Mouse (Mus musculus) erythroblast, adult 5-6 weeks (primary cell): ENCODE measurements around the gene Cdca3. TPM values are rescaled to one million over a fixed set of nuclear protein-coding genes. Genes with fewer than 3 reads are reported as not detected.
"Not testable (repeated sequence)": the region's sequence is repeated elsewhere in the genome, so short reads cannot be mapped to it uniquely, and the experiment has no call there.

Source experiments
- ATAC-seq: replicated peaks from 2 replicates; pipeline ENCODE4 v1.8.0; 2016; ENCODE audit warnings: moderate number of reproducible peaks, mild to moderate bottlenecking, moderate TSS enrichment, inconsistent platforms; ENCODE audit not compliant: poor library complexity, low FRiP score, severe bottlenecking
- total RNA-seq, 2 experiments: library from RNA; stranded (forward) in 1 of 2; stranded (reverse) in 1 of 2; fragments of 150-400 nt in 1 of 2; fragments of 200-764, 138-1000 nt in 1 of 2; gene quantifications; 2 replicates each; pipeline versions ENCODE4 v1.2.3 to v1.2.4; 2015 to 2017; ENCODE audit warnings: low replicate concordance in 2 of 2

Gene Cdca3
- total RNA-seq, 2 experiments from 2014 or later: 68.0 to 73.8 TPM

GRCm38 (mm10) chr6:124829799-124830700 lies 703 bp downstream of the Cdca3 start:
- ATAC-seq: peak; percentile 71

- not testable (repeated sequence) for ATAC-seq
Observed at GRCm38 (mm10) chr6:124831199-124831598, 1.9 kb downstream of the Cdca3 start.

DNA sequence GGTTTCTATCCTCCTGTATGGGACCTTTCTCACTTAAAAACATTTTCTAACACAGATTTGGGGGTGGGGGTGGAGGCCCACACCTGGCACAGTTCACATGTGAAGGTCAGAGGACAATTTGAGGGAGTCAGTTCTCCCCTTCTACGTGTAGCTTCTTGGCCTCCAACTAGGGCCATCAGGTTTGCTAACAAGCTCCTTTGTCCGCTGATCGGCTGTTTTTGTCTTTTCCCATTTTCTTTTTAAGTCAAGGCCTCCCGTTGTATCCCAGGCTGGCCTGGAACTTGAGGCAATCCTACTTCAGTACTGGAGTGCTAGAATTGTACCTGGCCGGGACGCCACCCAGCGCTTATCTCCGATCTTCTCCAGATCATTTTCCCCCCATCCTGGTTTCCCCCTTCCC lies 2.3 kb downstream of the Cdca3 start:
- ATAC-seq: no peak

- ATAC-seq: no peak
Observed at GRCm38 (mm10) chr6:124834512-124835081, 5.2 kb downstream of the Cdca3 start.

DNA sequence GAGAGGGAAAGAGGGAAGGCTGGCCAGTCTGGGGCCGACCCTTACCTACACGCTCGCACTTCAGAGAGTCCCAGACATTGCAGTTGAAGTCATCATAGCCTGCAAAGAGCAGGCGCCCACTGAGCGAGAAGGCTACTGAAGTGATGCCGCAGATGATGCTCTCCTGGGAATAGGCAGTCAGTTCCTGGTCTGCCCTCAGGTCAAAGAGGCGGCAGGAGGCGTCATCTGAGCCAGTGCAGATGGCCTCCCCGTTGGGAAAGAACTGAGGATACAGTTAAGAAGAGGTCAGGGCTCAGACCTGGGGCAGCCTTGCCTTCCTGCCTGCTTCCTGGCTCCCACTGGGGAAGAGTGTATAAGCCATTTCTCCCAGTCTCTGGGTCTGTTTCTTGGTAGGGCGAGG lies 6.2 kb downstream of the Cdca3 start:
- no peak for ATAC-seq

GRCm38 (mm10) chr6:124836411-124836810 lies 7.1 kb downstream of the Cdca3 start:
- ATAC-seq: no peak

DNA sequence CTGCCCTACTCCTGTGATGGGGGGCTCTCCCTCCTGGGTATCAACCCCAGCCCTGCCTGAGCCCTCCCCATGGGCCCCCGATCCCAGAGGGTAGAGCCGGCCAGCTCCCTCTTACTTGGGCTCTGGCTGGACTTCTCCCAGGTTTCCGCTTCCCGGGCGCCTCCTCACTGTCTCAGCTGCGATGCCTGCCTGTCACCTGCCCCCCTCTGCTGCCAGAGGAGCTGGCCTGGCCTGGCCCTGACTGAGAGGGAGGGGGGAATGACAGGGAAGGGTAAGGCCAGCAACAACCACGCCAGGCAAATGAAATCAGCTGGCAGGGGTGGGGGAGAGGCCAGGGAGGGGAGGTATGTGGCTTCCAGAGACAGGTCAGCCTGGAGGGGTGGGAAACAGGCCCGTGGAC lies 10.5 kb downstream of the Cdca3 start:
- ATAC-seq: no peak

DNA sequence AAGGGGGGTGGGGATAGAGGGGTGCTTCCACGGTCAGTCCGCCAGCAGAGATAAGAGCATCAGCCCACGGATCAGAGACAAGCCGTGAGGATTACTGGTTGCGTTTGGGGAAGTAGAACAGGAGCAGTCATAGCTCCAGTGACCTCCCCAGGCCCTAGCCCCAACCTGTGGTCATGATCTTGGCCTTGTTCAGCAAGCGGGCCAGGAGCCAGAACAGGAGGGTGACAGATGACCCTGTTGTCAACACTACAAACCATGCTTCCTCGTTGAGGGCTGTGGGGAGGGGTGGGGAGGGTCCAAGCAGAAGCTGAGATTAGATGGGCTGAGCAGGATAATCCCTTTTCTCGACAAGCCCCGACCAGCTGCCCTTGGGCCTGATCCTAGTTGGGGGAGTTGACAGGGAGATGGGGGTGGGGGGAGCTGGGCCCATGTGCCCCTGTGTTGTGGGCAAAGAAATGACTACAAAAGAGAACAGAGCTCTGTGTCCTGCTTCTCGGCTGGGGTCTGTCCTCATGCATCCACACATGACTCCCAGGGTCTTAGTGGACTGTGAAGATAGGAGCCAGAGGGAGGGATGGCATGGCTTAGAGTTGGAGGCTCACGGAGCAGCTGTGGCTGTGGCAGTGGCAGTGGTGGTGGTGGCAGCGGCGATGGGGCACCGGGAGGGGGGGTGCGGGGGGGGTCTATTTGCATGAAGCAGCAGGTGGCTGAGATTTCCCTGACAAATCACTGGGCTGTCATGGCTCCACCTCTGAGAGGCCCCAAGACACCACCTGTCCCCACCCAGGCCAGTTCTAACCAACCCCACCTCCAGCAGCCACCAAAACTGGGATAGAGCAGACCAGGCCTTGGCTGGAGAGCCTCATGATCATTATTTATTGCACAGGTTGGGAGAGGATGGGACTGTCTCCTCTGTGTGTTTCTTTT lies 11.2 kb downstream of the Cdca3 start, which contains the start of gene Gnb3:
TSS of gene Gnb3 (minus strand) at position 35 of the 927 bp plus-strand sequence.
- ATAC-seq: no peak

DNA sequence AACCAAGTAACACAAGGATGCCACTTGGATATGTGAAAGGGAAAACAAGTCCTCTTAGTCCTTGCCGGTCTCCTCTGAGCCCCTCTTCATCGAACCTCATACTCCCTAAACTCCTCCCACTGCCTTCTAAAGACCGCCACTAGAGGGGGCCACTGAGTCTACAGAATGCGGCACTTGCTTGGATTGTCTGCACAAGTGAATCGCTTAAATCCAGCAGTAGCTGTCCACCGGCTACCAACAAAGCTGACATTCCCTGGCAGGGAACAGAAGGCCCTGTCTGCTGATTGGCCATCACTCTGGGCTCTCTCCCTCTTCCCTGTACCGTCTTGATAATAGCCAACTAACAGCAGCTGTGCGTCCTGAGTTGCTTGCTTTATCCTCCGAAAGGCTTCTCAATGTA lies 18.0 kb downstream of the Cdca3 start:
- ATAC-seq: peak; percentile 79

DNA sequence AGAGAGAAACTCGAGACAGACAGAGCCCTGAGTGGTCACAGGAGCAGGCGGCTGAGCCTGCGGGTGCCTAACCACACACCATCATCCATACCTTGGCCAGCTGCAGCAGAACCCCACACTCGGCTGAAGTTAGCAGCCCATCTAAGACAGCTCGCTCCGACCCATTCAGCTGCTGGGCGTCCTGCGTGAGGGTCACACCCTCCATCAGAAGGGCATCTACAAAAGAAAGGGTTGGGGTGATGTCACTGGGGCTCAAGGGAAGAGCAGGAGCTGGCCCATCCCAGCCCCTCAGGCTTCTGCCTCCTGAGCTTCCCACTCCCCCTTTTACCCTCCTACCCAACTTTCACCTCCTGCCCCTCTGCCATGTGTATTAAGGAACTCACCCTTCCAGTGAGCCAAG lies 21.2 kb downstream of the Cdca3 start:
- ATAC-seq: no peak

DNA sequence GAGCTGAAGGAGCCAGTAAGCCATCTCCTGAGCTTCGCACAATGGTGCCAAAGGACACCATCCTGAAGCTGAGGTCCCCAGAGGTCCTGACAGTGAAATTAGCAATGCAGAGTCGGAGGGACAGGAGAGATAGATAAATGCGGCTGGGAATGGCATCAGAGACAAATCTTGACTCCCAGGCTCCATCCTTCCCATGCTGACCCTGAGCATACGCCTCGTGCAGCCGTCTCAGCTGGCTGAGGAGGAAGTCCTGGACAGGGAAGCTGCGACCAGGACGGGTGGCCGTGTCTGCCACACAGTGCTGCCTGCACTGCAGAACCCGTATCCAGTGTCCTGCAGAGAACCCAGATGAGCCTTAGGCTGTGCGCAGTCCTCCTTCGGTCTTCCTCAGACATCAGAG lies 25.3 kb downstream of the Cdca3 start:
- ATAC-seq: no peak

DNA sequence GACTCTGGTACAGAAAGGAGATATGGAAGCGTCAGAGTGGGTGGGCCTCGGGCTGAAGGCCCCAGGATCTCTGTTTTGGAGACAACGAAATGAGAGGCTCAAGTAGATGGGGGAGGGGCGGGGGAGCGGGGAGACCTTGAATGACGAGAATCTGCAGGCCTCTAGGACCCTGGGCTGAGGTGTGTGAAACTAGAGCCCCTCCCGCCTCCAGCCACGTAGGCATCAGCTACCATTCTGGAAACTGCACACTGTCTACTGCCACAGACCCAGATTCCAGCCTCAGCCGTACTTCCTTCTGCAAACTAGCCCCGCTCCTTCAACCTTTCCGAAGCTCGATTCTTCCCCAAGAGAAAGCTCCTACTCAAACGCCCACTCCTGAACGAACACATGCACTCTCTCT lies 27.0 kb downstream of the Cdca3 start:
- no peak for ATAC-seq

GRCm38 (mm10) chr6:124856916-124857839 lies 27.8 kb downstream of the Cdca3 start, which contains the start of gene P3h3:
TSS of gene P3h3 (minus strand) at chr6:124857752.
- no peak for ATAC-seq

DNA sequence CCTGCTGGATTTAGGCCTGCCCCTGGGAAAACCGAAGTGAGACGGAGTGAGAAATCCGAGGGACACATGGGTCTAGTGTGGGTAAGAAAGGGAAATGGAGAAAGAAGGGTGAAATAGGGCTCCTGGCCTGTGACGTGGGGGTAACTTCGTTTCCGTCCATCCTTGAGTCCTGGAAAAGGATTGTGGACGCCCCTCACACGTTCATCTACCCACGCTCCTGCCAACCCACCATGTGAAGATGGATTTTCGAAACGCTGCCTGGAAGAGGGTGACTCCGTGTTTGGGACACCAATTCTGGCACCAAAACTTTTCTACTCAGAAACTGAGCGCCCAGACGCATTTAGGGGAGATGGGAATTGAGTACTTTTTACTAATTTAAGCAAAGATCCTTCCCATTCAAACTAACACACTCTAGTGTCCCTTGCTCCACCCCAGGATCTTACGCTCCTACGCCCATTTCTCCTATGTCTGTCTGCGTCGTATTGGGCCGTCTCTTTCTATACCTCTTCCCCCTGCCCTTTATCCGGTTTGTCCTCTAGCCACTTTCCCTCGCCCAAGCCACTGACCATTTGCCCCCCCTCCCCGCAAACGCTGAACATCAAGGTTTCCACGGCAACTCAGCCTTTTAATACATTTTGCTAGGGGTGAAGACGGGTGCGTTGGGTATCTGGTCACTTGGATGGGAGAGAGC lies 28.6 kb downstream of the Cdca3 start:
- ATAC-seq: no peak

- ATAC-seq: no peak
Observed at GRCm38 (mm10) chr6:124858561-124859318, 29.4 kb downstream of the Cdca3 start.

GRCm38 (mm10) chr6:124859725-124860124 lies 30.4 kb downstream of the Cdca3 start:
- peak; percentile 67; the same call in 1 of the 2 replicates for ATAC-seq

DNA sequence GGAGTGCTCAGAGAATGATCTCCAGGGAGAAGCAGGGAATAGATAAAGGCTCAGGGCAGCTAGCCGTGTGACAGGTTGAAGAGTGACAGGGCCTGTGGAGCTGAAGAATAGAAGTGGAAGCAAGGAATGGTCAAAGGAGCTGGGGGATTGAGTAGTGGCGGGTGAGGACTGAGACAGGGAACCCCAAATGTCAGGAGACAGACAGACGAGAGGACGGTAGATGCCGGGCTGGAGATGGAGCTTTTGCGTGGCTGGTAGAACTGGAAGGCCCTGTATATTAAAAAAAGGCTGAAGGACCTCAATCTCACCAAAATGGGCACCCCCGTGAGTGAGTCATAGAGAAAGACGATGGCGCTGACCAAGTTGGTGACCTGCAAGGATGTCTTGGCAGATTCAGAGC lies 31.2 kb downstream of the Cdca3 start:
- ATAC-seq: no peak

- no peak for ATAC-seq
Observed at GRCm38 (mm10) chr6:124861266-124861665, 31.9 kb downstream of the Cdca3 start.
